Mouse (Mus musculus): ENCODE data around the gene Pprc1.

DNA sequence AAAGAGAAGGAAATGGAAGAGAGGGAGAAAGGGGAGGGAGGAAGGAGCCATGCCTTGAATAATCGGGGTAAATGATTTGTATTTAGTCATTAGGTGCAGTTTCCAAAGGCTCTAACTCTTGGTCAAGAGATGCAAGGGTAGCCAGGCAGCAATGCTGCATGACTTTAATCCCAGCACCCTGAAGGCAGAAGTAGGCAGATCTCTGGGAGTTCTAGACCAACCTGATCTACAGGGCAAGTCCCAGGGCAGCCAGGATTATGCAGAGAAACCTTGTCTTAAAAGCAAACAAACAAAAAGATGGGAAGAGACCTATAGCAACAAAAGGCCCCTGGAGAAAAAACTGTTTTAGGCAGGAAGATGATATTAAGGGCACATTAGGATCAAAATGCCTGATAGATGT lies 45.3 kb upstream of the Pprc1 start:
- TF ChIP-seq CTCF (IDR thresholded peaks at IDR 0.05; ENCODE audit: control insufficient read depth, insufficient read depth, insufficient replicate concordance, low read depth, low read length) = no peak
- TF ChIP-seq POLR2A (IDR thresholded peaks at IDR 0.05; ENCODE audit: control insufficient read depth, low read depth, low read length) = no peak

Measured in testis, adult 2 months (tissue).